In the genomic region with DNA sequence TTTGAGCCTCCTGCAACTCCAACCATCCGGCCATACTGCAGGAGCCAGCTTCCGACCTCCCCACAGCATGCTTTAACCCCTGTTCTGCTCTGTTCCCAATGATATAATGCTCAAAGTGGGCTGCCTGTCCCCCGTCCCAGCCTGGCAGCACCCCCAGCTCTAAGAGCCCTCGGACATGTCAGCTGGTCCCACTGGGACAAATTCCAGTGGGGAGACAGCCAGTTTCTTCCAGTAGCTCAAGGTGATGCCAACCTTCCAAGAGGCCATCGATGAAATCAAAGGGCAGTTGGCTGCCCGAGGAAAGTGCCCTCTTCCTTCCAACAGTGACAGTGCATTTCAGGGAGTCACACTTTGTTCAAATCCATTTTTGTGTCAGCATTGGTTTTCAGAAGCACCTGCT, we compare ENCODE assay signal across 20 mouse cellular contexts. TPM values are rescaled to one million over a fixed set of nuclear protein-coding genes. Genes with fewer than 3 reads are reported as not detected.
DNase-seq lines count a peak whose midpoint lies in the region; ATAC-seq lines count a peak whose summit lies in the region.
"Had no signal": no experiment of that assay in that cellular context is flagged by ENCODE, and none has a peak within 500 bp of the region (broad histone marks: within the 10 kb centered on the region; RNA-seq: fewer than 3 reads in every experiment).

No protein-coding gene starts in this region.

- peaks cover 17% of the 10 kb centered on the region for H3K4me1 ChIP-seq in hindbrain, embryonic 15.5 days (replicated peaks)
- H3K4me1 ChIP-seq in hindbrain, embryonic 11.5 days (replicated peaks; ENCODE audit: control insufficient read depth, insufficient read depth, low read length) = no peaks in the 10 kb centered on the region
- H3K4me1 ChIP-seq in megakaryocyte, embryonic 14.5 days = peaks cover 81% of the 10 kb centered on the region
- H3K4me1 ChIP-seq: intestine, embryonic 15.5 days; kidney, embryonic 15.5 days; limb, embryonic 13.5 days; liver, embryonic 15.5 days had no signal

- peak; percentile 36 for DNase-seq in cerebellum, adult 9-11 months
- no peak for DNase-seq in cerebellum, postnatal 36 days
- no peak for DNase-seq in hindbrain, embryonic 11.5 days (ENCODE audit: low spot score)
- DNase-seq: B cell, adult 2 months; embryo, embryonic 11 days; gastrocnemius, postnatal 10 days; heart, adult 18-20 months; kidney, postnatal 4 days; right cerebral cortex, postnatal 4 days; thymus, adult 2 months had no signal

- no peaks in the 10 kb centered on the region for H3K27me3 ChIP-seq in hindbrain, embryonic 15.5 days
- H3K27me3 ChIP-seq in hindbrain, embryonic 11.5 days (ENCODE audit: control insufficient read depth, insufficient read depth, low read length) = no peaks in the 10 kb centered on the region
- H3K27me3 ChIP-seq in megakaryocyte, embryonic 14.5 days (replicated peaks) = no peaks in the 10 kb centered on the region
- H3K27me3 ChIP-seq: heart, embryonic 13.5 days; intestine, embryonic 15.5 days; kidney, embryonic 15.5 days; limb, embryonic 13.5 days; liver, embryonic 15.5 days had no signal

- peak overlapping the region; percentile 63; the same call in 1 of the 2 replicates for H3K27ac ChIP-seq in hindbrain, embryonic 15.5 days (replicated peaks)
- no peak overlapping the region for H3K27ac ChIP-seq in hindbrain, embryonic 11.5 days (ENCODE audit: low read depth, low read length)
- H3K27ac ChIP-seq: intestine, embryonic 15.5 days; kidney, embryonic 15.5 days; limb, embryonic 13.5 days; liver, embryonic 15.5 days had no signal

- peaks cover 53% of the 10 kb centered on the region for H3K36me3 ChIP-seq in hindbrain, embryonic 15.5 days
- no peaks in the 10 kb centered on the region for H3K36me3 ChIP-seq in hindbrain, embryonic 11.5 days (ENCODE audit: control insufficient read depth, insufficient read depth, low read length)
- H3K36me3 ChIP-seq in megakaryocyte, embryonic 14.5 days (replicated peaks; ENCODE audit: low read length) = peaks cover 63% of the 10 kb centered on the region
- H3K36me3 ChIP-seq: intestine, embryonic 15.5 days; liver, embryonic 15.5 days had no signal

- H3K4me3 ChIP-seq in hindbrain, embryonic 15.5 days = no peak overlapping the region
- H3K4me3 ChIP-seq in hindbrain, embryonic 11.5 days (ENCODE audit: low read depth, low read length) = no peak overlapping the region
- peak overlapping the region; percentile 78 for H3K4me3 ChIP-seq in megakaryocyte, embryonic 14.5 days (replicated peaks)
- H3K4me3 ChIP-seq: heart, embryonic 13.5 days; intestine, embryonic 15.5 days; kidney, embryonic 15.5 days; limb, embryonic 13.5 days; liver, embryonic 15.5 days had no signal

- no peaks in the 10 kb centered on the region for H3K9me3 ChIP-seq in hindbrain, embryonic 15.5 days
- no peaks in the 10 kb centered on the region for H3K9me3 ChIP-seq in hindbrain, embryonic 11.5 days (ENCODE audit: control insufficient read depth, low read length)
- no peaks in the 10 kb centered on the region for H3K9me3 ChIP-seq in megakaryocyte, embryonic 14.5 days
- H3K9me3 ChIP-seq: heart, embryonic 13.5 days; intestine, embryonic 15.5 days; kidney, embryonic 15.5 days; limb, embryonic 13.5 days; liver, embryonic 15.5 days had no signal

- ATAC-seq in hindbrain, embryonic 15.5 days (ENCODE audit: low FRiP score, low read depth) = no peak
- no peak for ATAC-seq in hindbrain, embryonic 11.5 days (ENCODE audit: low FRiP score)
- ATAC-seq in megakaryocyte, adult 5-6 weeks (ENCODE audit: poor library complexity, severe bottlenecking) = no peak
- peak; percentile 30 to 63; a peak in 3 of 4 replicates for ATAC-seq in hematopoietic stem cell, adult 5-6 weeks (replicated peaks in 1 of 2; ENCODE audit: insufficient read depth in 1 of 2, low FRiP score in 2 of 2, low TSS enrichment in 1 of 2, low read depth in 1 of 2, poor library complexity in 2 of 2, severe bottlenecking in 2 of 2)
- ATAC-seq: intestine, embryonic 15.5 days; lung, postnatal 0 days had no signal

- no peak overlapping the region for H3K9ac ChIP-seq in hindbrain, embryonic 15.5 days
- H3K9ac ChIP-seq in hindbrain, embryonic 11.5 days (ENCODE audit: low read depth, low read length) = no peak overlapping the region
- H3K9ac ChIP-seq: heart, embryonic 13.5 days; intestine, embryonic 15.5 days; kidney, embryonic 15.5 days; limb, embryonic 13.5 days; liver, embryonic 15.5 days had no signal

- 71% methylated on average over 6 of the region's 6 CpGs for WGBS in hindbrain, embryonic 15.5 days
- 86% methylated on average over 6 of the region's 6 CpGs for WGBS in hindbrain, embryonic 11.5 days

- H3K4me2 ChIP-seq in hindbrain, embryonic 15.5 days = no peak overlapping the region
- H3K4me2 ChIP-seq in hindbrain, embryonic 11.5 days (replicated peaks; ENCODE audit: low read depth, low read length) = no peak overlapping the region
- H3K4me2 ChIP-seq: intestine, embryonic 15.5 days; kidney, embryonic 15.5 days; limb, embryonic 13.5 days; liver, embryonic 15.5 days had no signal

RNA-seq across cellular contexts. Expression of gene Kif3c, which starts 20.3 kb away (rescaled TPM):
- 79.9 and 85.8 TPM in 2 replicates for polyA plus RNA-seq in hindbrain, embryonic 15.5 days (2015; fragmentation: Nextera tagmentation; extraction: Ambion mirVana)
- 23.4 and 28.3 TPM in 2 replicates for polyA plus RNA-seq in hindbrain, embryonic 11.5 days (2014; fragmentation: Nextera tagmentation; extraction: Ambion mirVana)
- 1.3 and 2.8 TPM in 2 replicates for polyA plus RNA-seq in megakaryocyte, embryonic 14.5 days (2012; ENCODE audit: insufficient read depth, low replicate concordance)
- 1.8 and 2.5 TPM in 2 replicates for total RNA-seq in megakaryocyte, adult 5-6 weeks (2015)
- 1.8 and 1.9 TPM in 2 replicates for total RNA-seq in megakaryocyte, adult 5-6 weeks (2017)
- total RNA-seq in hematopoietic stem cell, adult 5-6 weeks (2017) = 4.7 and 5.4 TPM in 2 replicates

RNA-seq across cellular contexts. Expression of gene Asxl2, which starts 41.4 kb away (rescaled TPM):
- 11.0 and 14.2 TPM in 2 replicates for polyA plus RNA-seq in hindbrain, embryonic 15.5 days (2015; fragmentation: Nextera tagmentation; extraction: Ambion mirVana)
- 13.2 and 21.3 TPM in 2 replicates for polyA plus RNA-seq in hindbrain, embryonic 11.5 days (2014; fragmentation: Nextera tagmentation; extraction: Ambion mirVana)
- polyA plus RNA-seq in megakaryocyte, embryonic 14.5 days (2012; ENCODE audit: insufficient read depth, low replicate concordance) = 1.8 and 4.3 TPM in 2 replicates
- total RNA-seq in megakaryocyte, adult 5-6 weeks (2015) = 33.5 and 38.8 TPM in 2 replicates
- 29.0 and 41.9 TPM in 2 replicates for total RNA-seq in megakaryocyte, adult 5-6 weeks (2017)
- 44.6 and 50.8 TPM in 2 replicates for total RNA-seq in hematopoietic stem cell, adult 5-6 weeks (2017)

Comparison
In these comparisons a context has a peak if more than half of its experiments do, and no peak if none do; other contexts are left out.
1. ATAC-seq: peak in hematopoietic stem cell, adult 5-6 weeks (2 of 2); none in hindbrain, embryonic 15.5 days (single experiment), hindbrain, embryonic 11.5 days (single experiment) and megakaryocyte, adult 5-6 weeks (single experiment).